Mouse (Mus musculus): ENCODE results near the gene Gm27021. TPM values are rescaled to one million over a fixed set of nuclear protein-coding genes. Genes with fewer than 3 reads are reported as not detected.

Gene Gm27021
- 1 to 10 TPM in 1 of 4 experiments, not detected in 3; 1.4 TPM for total RNA-seq (2022)

- DNase-seq, result peak; percentile 88
Observed at GRCm38 (mm10) chr8:120667561-120668373, at the start of gene Gm27021, which contains the start of gene Cox4i1. Gene Gm27021 (minus strand): TSS chr8:120668079. Gene Cox4i1 (plus strand): TSS chr8:120668222.

GRCm38 (mm10) chr8:120715996-120716680 is 48.3 kb upstream of the Gm27021 start:
- DNase-seq, result no peak

GRCm38 (mm10) chr8:120715200-120715599 is 47.3 kb upstream of the Gm27021 start:
- no peak for DNase-seq

- DNase-seq, result no peak
Observed at GRCm38 (mm10) chr8:120709176-120709575, 41.3 kb upstream of the Gm27021 start.

- no peak for DNase-seq
Observed at GRCm38 (mm10) chr8:120706193-120706592, 38.3 kb upstream of the Gm27021 start.

GRCm38 (mm10) chr8:120705163-120705562 is 37.3 kb upstream of the Gm27021 start:
- DNase-seq, result no peak

GRCm38 (mm10) chr8:120704203-120704602 is 36.3 kb upstream of the Gm27021 start:
- no peak for DNase-seq

GRCm38 (mm10) chr8:120701758-120702465 is 34.0 kb upstream of the Gm27021 start:
- no peak for DNase-seq

- no peak for DNase-seq
Observed at GRCm38 (mm10) chr8:120700053-120700452, 32.2 kb upstream of the Gm27021 start.

GRCm38 (mm10) chr8:120699565-120699964 is 31.7 kb upstream of the Gm27021 start:
- no peak for DNase-seq

- no peak for DNase-seq
Observed at GRCm38 (mm10) chr8:120699079-120699478, 31.2 kb upstream of the Gm27021 start.

GRCm38 (mm10) chr8:120698426-120698825 is 30.5 kb upstream of the Gm27021 start:
- no peak for DNase-seq

GRCm38 (mm10) chr8:120697979-120698272 is 30.0 kb upstream of the Gm27021 start:
- no peak for DNase-seq

GRCm38 (mm10) chr8:120697154-120697978 is 29.5 kb upstream of the Gm27021 start:
- no peak for DNase-seq

GRCm38 (mm10) chr8:120696401-120697153 is 28.7 kb upstream of the Gm27021 start:
- no peak for DNase-seq

GRCm38 (mm10) chr8:120693861-120694493 is 26.1 kb upstream of the Gm27021 start:
- DNase-seq, result no peak

- no peak for DNase-seq
Observed at GRCm38 (mm10) chr8:120692934-120693333, 25.1 kb upstream of the Gm27021 start.

GRCm38 (mm10) chr8:120688511-120688910 is 20.6 kb upstream of the Gm27021 start:
- DNase-seq, result no peak

- no peak for DNase-seq
Observed at GRCm38 (mm10) chr8:120687786-120688185, 19.9 kb upstream of the Gm27021 start.

- no peak for DNase-seq
Observed at GRCm38 (mm10) chr8:120686576-120686975, 18.7 kb upstream of the Gm27021 start.

GRCm38 (mm10) chr8:120686051-120686450 is 18.2 kb upstream of the Gm27021 start:
- peak; percentile 55 for DNase-seq
